Mouse (Mus musculus): ENCODE data around the gene Plin1.

The Plin1 gene

GRCm38 (mm10) chr7:79734563-79734962, 1.9 kb upstream of the Plin1 start:
- peak; percentile 94 to 96 for DNase-seq

- DNase-seq: no peak
Observed at GRCm38 (mm10) chr7:79731438-79731837, 1.3 kb downstream of the Plin1 start.

GRCm38 (mm10) chr7:79729743-79730370, 2.8 kb downstream of the Plin1 start:
- no peak for DNase-seq

- DNase-seq: peak; percentile 36 to 73
Observed at GRCm38 (mm10) chr7:79729169-79729568, 3.5 kb downstream of the Plin1 start.

- DNase-seq: peak; percentile 34 to 68
Observed at GRCm38 (mm10) chr7:79728219-79728618, 4.5 kb downstream of the Plin1 start.

GRCm38 (mm10) chr7:79727091-79727490, 5.6 kb downstream of the Plin1 start:
- peak in 1 of 2 experiments; percentile 71 for DNase-seq

GRCm38 (mm10) chr7:79721386-79721977, 11.2 kb downstream of the Plin1 start:
- peak in 1 of 2 experiments; percentile 23 for DNase-seq

GRCm38 (mm10) chr7:79715187-79715981, 17.3 kb downstream of the Plin1 start, which contains the start of gene Kif7:
Gene Kif7, minus strand, starts transcription at chr7:79715720.
- DNase-seq: peak; percentile 59 to 65

GRCm38 (mm10) chr7:79710831-79711230, 21.9 kb downstream of the Plin1 start:
- no peak for DNase-seq

- DNase-seq: no peak
Observed at GRCm38 (mm10) chr7:79710130-79710607, 22.5 kb downstream of the Plin1 start.

GRCm38 (mm10) chr7:79705210-79705609, 27.5 kb downstream of the Plin1 start:
- DNase-seq: no peak

- DNase-seq: no peak
Observed at GRCm38 (mm10) chr7:79702755-79703154, 29.9 kb downstream of the Plin1 start.

- no peak for DNase-seq
Observed at GRCm38 (mm10) chr7:79696495-79696894, 36.2 kb downstream of the Plin1 start.

- no peak for DNase-seq
Observed at GRCm38 (mm10) chr7:79680231-79680630, 52.5 kb downstream of the Plin1 start.

- peak in 1 of 2 experiments; percentile 33 for DNase-seq
Observed at GRCm38 (mm10) chr7:79679186-79679585, 53.5 kb downstream of the Plin1 start.

GRCm38 (mm10) chr7:79670900-79671604, 61.7 kb downstream of the Plin1 start:
- DNase-seq: no peak
